Mouse (Mus musculus) forebrain, embryonic 16.5 days (tissue): ENCODE data around the gene Gm21860. TPM values are rescaled to one million over a fixed set of nuclear protein-coding genes. Genes with fewer than 3 reads are reported as not detected.
"Not testable (repeated sequence)": the region's sequence is repeated elsewhere in the genome, so short reads cannot be mapped to it uniquely, and the experiment has no call there.

Source experiments
- ATAC-seq: fragments of 200-750 bp; cut with Nextera tagmentation; 2 replicates; pipeline ENCODE4 v1.8.0; 2017; ENCODE audit warnings: mild to moderate bottlenecking, moderate library complexity
- H3K27ac ChIP-seq: fragments of 300-500 bp; sonication (generic); 2 replicates; pipeline ENCODE4 v1.5.1; 2014; ENCODE audit warnings: low read length, control low read depth
- H3K27me3 ChIP-seq: fragments of 300-500 bp; sonication (generic); replicated peaks from 2 replicates; pipeline ENCODE4 v1.6.1; 2014; ENCODE audit warnings: low read length; ENCODE audit not compliant: control insufficient read depth, insufficient read depth
- H3K36me3 ChIP-seq: fragments of 300-500 bp; sonication (generic); 2 replicates; pipeline ENCODE4 v1.6.1; 2014; ENCODE audit not compliant: control insufficient read depth, insufficient read depth
- H3K4me1 ChIP-seq: fragments of 300-500 bp; sonication (generic); replicated peaks from 2 replicates; pipeline ENCODE4 v1.6.1; 2014; ENCODE audit warnings: low read length; ENCODE audit not compliant: control insufficient read depth, insufficient read depth
- H3K4me2 ChIP-seq: fragments of 300-500 bp; sonication (generic); 2 replicates; pipeline ENCODE4 v1.6.1; 2014; ENCODE audit warnings: mild to moderate bottlenecking, low read length, control low read depth
- H3K4me3 ChIP-seq: fragments of 300-500 bp; sonication (generic); replicated peaks from 2 replicates; pipeline ENCODE4 v1.5.1; 2014; ENCODE audit warnings: mild to moderate bottlenecking, low read length, control low read depth
- H3K9ac ChIP-seq: fragments of 300-500 bp; sonication (generic); replicated peaks from 2 replicates; pipeline ENCODE4 v1.6.1; 2014; ENCODE audit warnings: low read depth, low read length, control low read depth
- H3K9me3 ChIP-seq: fragments of 300-500 bp; sonication (generic); 2 replicates; pipeline ENCODE4 v1.6.1; 2016; ENCODE audit warnings: low read length; ENCODE audit not compliant: control insufficient read depth
- WGBS: fragments of 180-500 bp; shearing (Covaris S2); extraction: QIAGEN DNeasy Blood & Tissue Kit; methylation state at CpG from one replicate; pipeline ENCODE4 v1.1.7; 2014; 5-methylcytosine and 5-hydroxymethylcytosine counted together
- polyA plus RNA-seq: library from polyadenylated mRNA; unstranded; fragments of >200 nt; fragmentation: Nextera tagmentation; extraction: Ambion mirVana; gene quantifications from 2 replicates; pipeline ENCODE4 v1.2.1, GENCODE M21; 2015

Gene Gm21860
- polyA plus RNA-seq: not detected in 2 replicates

DNA sequence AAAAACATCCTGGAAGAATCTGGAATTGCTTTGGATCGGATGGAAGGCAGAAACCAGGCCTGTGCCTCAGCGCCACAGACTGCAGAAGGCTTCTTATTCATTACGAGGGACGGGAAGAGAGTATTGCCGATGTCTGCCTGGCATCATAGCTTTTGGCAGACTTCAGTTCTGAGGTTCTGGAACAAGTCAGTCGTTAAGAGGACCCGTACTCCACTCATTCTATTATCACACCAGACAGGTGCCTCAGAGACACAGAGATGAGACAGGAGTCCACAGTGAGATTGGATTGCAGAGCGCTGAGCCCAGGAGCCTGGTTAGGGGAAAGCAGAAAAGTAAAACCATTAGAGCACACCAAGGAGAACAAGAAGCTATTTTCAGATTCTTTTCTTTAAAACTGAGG is at the start of gene Gm21860:
TSS of gene Gm21860 (minus strand) at position 101 of the 400 bp plus-strand sequence.
- H3K4me2 ChIP-seq, H3K36me3 ChIP-seq, ATAC-seq, H3K9ac ChIP-seq, H3K9me3 ChIP-seq, H3K27ac ChIP-seq, H3K4me3 ChIP-seq, H3K4me1 ChIP-seq, H3K27me3 ChIP-seq: not testable (repeated sequence)
- no CpG with 5 or more reads among the region's 8 CpGs for WGBS

DNA sequence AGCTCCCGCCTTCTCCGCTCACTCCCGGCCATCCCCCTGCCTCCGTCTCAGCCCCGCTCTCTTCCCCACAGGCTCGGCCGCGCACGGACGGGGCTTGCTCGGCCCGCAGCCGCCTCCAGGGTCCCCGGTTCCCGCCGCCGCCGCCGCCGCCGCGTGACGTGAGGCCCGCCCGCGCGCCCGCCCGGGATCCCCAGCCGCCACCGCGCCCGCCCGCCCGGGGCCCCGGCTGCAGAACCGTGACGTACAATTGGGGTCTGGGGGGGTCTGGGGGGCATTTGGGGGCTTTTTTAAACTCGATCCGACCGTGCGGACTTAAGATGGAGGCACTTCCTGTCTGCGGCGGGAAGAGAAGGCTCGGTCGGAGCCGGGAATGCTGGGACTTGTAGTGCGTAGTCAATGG is 29.8 kb upstream of the Gm21860 start, which contains the start of gene Gm47283:
TSS of gene Gm47283 (plus strand) at position 301 of the 400 bp plus-strand sequence.
- H3K4me2 ChIP-seq, H3K36me3 ChIP-seq, ATAC-seq, H3K9me3 ChIP-seq, H3K27me3 ChIP-seq, H3K4me1 ChIP-seq, H3K9ac ChIP-seq, H3K4me3 ChIP-seq, H3K27ac ChIP-seq: not testable (repeated sequence)
- no CpG with 5 or more reads among the region's 48 CpGs for WGBS

DNA sequence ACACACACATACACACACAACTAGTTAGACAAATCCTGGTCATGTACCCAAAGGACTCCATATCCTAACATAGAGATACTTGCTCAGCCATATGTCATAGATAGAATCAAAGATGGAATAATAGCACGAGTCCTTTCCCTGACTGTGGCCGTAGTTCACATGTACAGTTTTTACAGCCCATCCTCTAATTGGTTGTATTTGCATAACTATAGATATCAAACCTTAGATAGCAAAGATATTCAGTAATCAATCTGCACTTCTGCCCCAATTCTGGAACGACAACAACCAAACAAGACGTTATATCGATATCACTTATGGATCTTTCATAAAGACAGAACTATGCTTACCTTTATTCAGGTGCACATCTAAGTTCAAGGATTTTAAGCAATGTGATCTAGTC is 9.4 kb downstream of the Gm21860 start:
- H3K9me3 ChIP-seq: peaks cover 19% of the 10 kb centered on the region
- H3K27ac ChIP-seq, H3K4me3 ChIP-seq, ATAC-seq, H3K9ac ChIP-seq, H3K36me3 ChIP-seq, H3K4me2 ChIP-seq, H3K27me3 ChIP-seq, H3K4me1 ChIP-seq: not testable (repeated sequence)
- 95% methylated on average over 5 of the region's 5 CpGs for WGBS

DNA sequence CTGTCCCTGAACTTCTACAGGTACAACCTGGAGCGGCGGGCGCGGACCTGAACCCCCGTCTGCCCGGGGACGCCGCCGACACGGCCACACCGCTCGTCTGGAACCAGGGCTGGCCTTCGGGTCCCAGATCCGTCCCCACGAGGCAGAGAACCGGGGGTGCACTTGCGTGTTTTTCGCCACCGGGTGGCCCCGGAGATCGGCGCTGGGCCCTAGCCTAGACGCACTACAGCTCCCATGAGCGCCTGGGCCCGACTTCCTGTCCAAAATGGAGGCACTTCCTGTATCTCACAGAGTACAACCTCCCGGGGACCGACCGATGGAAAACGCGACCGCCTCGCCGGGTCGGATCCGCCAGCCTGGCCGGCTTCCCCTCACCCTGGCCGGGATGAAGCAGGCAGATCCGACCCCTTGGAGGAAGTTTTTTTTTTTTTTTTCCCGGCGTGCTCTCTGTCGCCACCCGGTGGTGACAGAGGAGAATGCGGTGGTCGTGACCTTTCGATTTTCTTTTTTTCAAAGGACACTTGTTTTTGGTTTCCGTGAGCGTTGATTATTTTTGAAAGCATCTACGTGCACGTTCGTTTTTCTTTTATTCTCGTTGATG is 10.1 kb downstream of the Gm21860 start:
- Histone ChIP-seq H3K27ac (peak overlapping the region; percentile 73), H3K4me2 (peak overlapping the region; percentile 40), H3K4me3 (peak overlapping the region; percentile 34), H3K9me3 (peaks cover 27% of the 10 kb centered on the region), H3K36me3 (peaks cover 17% of the 10 kb centered on the region), H3K9ac (peak overlapping the region; percentile 49)
- 51% methylated on average over 51 of the region's 51 CpGs for WGBS
- peak; percentile 87 for ATAC-seq
- H3K27me3 ChIP-seq, H3K4me1 ChIP-seq: not testable (repeated sequence)

DNA sequence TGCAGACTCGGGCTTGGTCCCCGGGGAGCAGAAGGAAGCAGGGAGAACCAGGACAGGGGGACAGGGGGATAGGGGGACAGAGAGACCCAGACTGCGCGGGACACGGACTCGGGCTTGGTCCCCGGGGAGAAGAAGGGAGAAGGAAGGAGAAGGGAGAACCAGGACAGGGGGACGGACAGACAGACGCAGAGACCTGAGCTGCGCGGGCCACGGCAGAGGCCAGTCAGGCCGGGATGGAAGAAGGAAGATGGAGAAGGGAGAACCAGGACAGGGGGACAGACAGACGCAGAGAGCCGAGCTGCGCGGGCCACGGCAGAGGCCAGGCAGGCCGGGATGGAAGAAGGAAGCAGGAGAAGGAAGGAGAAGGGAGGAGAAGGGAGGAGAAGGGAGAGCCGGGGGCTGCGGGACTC is 10.8 kb downstream of the Gm21860 start:
- Histone ChIP-seq H3K36me3 (peaks cover 22% of the 10 kb centered on the region), H3K27me3 (no peaks in the 10 kb centered on the region), H3K4me2 (no peak overlapping the region), H3K27ac (no peak overlapping the region), H3K4me1 (no peaks in the 10 kb centered on the region), H3K9ac (no peak overlapping the region), H3K4me3 (no peak overlapping the region), H3K9me3 (peaks cover 33% of the 10 kb centered on the region)
- 90% methylated on average over 2 of the region's 21 CpGs for WGBS
- ATAC-seq: no peak

DNA sequence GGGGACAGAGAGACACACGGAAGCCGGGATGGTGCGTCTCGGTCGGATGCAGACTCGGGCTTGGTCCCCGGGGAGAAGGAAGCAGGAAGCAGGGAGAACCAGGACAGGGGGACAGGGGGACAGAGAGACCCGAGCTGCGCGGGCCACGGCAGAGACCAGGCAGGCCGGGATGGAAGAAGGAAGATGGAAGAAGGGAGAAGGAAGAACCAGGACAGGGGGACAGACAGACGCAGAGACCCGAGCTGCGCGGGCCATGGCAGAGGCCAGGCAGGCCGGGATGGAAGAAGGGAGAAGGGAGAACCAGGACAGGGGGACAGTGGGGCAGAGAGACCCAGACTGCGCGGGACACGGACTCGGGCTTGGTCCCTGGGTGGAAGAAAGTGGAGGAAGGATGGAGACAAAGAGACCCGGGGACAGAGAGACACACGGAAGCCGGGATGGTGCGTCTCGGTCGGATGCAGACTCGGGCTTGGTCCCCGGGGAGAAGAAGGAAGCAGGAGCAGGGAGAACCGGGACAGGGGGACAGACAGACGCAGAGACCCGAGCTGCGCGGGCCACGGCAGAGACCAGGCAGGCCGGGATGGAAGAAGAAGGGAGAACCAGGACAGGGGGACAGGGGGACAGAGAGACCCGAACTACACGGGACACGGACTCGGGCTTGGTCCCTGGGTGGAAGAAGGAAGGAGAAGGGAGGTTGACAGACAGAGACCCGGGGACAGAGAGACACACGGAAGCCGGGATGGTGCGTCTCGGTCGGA is 11.4 kb downstream of the Gm21860 start:
- H3K36me3 ChIP-seq: peaks cover 22% of the 10 kb centered on the region
- peaks cover 33% of the 10 kb centered on the region for H3K9me3 ChIP-seq
- ATAC-seq, H3K27ac ChIP-seq, H3K4me3 ChIP-seq, H3K27me3 ChIP-seq, H3K9ac ChIP-seq, H3K4me1 ChIP-seq, H3K4me2 ChIP-seq: not testable (repeated sequence)
- WGBS: 78% methylated on average over 43 of the region's 46 CpGs

DNA sequence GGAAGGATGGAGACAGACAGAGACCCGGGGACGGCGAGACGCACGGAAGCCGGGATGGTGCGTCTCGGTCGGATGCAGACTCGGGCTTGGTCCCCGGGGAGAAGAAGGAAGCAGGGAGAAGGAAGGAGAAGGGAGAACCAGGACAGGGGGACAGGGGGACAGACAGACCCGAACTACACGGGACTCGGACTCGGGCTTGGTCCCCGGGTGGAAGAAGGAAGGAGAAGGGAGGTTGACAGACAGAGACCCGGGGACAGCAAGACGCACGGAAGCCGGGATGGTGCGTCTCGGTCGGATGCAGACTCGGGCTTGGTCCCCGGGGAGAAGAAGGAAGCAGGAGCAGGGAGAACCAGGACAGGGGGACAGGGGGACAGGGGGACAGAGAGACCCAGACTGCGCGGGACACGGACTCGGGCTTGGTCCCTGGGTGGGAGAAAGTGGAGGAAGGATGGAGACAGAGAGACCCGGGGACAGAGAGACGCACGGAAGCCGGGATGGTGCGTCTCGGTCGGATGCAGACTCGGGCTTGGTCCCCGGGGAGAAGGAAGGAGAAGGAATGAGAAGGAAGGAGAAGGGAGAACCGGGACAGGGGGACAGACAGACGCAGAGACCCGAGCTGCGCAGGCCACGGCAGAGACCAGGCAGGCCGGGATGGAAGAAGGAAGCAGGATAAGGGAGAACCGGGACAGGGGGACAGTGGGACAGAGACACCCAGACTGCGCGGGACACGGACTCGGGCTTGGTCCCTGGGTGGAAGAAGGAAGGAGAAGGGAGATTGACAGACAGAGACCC is 12.2 kb downstream of the Gm21860 start:
- not testable (repeated sequence) for H3K9ac ChIP-seq, H3K4me3 ChIP-seq, H3K4me2 ChIP-seq, H3K27ac ChIP-seq, H3K27me3 ChIP-seq, H3K4me1 ChIP-seq
- 85% methylated on average over 49 of the region's 49 CpGs for WGBS
- peaks cover 22% of the 10 kb centered on the region for H3K36me3 ChIP-seq
- ATAC-seq: peak; percentile 21
- peaks cover 33% of the 10 kb centered on the region for H3K9me3 ChIP-seq

DNA sequence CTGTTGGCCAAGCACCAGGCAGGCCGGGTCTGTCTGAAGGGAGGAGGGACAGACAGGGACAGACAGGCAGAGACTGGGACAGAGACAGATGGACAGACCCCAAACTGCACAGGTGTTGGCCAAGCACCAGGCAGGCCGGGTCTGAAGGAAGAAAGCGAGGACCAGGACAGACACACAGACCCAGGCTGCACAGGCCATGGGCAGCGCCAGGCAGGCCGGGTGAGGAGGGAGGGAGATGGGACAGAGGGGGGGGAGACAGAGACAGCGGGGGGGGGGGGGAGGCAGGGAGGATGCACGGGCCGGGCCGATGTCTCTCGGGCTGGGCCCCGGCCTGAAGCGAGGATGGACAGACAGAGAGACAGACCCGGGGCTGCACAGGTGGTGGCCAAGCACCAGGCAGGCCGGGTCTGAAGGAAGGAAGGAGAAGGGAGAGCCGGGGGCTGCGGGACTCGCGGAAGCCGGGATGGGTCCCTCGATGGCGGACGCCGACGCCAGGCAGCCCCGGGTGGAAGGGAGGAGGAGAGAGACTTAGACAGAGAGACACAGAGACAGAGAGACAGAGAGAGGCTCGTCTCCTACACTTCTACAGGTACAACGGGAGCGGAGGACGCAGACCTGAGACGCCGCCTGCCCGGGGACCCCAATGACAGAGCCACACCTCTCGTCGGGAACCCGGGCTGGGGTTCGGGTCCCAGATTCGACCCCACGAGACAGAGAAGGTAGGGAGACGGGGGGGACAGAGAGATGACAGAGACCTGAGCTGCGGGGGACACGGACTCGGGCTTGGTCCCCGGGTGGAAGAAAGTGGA is 13.0 kb downstream of the Gm21860 start:
- peaks cover 22% of the 10 kb centered on the region for H3K36me3 ChIP-seq

More for the DNA sequence above, 13.0 kb downstream of the Gm21860 start:
- H3K27me3 ChIP-seq, H3K4me2 ChIP-seq, H3K9ac ChIP-seq, H3K4me3 ChIP-seq, H3K27ac ChIP-seq, H3K4me1 ChIP-seq: not testable (repeated sequence)
- WGBS: 83% methylated on average over 43 of the region's 43 CpGs
- peaks cover 33% of the 10 kb centered on the region for H3K9me3 ChIP-seq
- peak; percentile 39 for ATAC-seq
